Mouse (Mus musculus) MEL (cell line): ENCODE results near the gene Rab3a. TPM values are rescaled to one million over a fixed set of nuclear protein-coding genes. Genes with fewer than 3 reads are reported as not detected.
A peak's percentile ranks its signal among the peaks of the same experiment; 100 is the strongest.

Source experiments
- DNase-seq: peaks from one replicate; pipeline ENCODE4 v3.0.0; 2011; ENCODE audit warnings: low read depth, low spot score
- H3K27ac ChIP-seq: 2 replicates; pipeline ENCODE4 v1.5.1; 2012; ENCODE audit warnings: low read depth, mild to moderate bottlenecking, control low read depth, low read length, moderate library complexity; ENCODE audit not compliant: control insufficient read depth
- H3K27me3 ChIP-seq, 2 experiments: fragments of 150-350 bp in 1 of 2; sonication (generic) in 1 of 2; 2 replicates each; pipeline ENCODE4 v1.6.1; 2012; ENCODE audit warnings: low read length in 2 of 2, mild to moderate bottlenecking in 2 of 2, improper control_type of control experiment in 1 of 2, moderate library complexity in 1 of 2; ENCODE audit not compliant: insufficient read depth in 2 of 2, control insufficient read depth in 1 of 2
- H3K36me3 ChIP-seq, 2 experiments: 2 replicates each; pipeline ENCODE4 v1.6.1; 2012 to 2014; ENCODE audit warnings: low read length in 2 of 2, improper control_type of control experiment in 1 of 2, inconsistent platforms in 1 of 2, mild to moderate bottlenecking in 1 of 2; ENCODE audit not compliant: insufficient read depth in 2 of 2, control insufficient read depth in 1 of 2
- H3K4me1 ChIP-seq, 2 experiments: fragments of 150-350 bp in 1 of 2; sonication (generic) in 1 of 2; 2 replicates each; pipeline ENCODE4 v1.6.1; 2012; ENCODE audit warnings: low read length in 2 of 2, improper control_type of control experiment in 1 of 2, mild to moderate bottlenecking in 1 of 2; ENCODE audit not compliant: insufficient read depth in 2 of 2, control insufficient read depth in 1 of 2
- H3K4me3 ChIP-seq, 2 experiments: fragments of 150-350 bp in 1 of 2; sonication (generic) in 1 of 2; 2 replicates each; pipeline ENCODE4 v1.5.1; 2012; ENCODE audit warnings: low read depth in 2 of 2, low read length in 2 of 2, mild to moderate bottlenecking in 2 of 2, moderate library complexity in 2 of 2, control low read depth in 1 of 2, improper control_type of control experiment in 1 of 2; ENCODE audit not compliant: control insufficient read depth in 1 of 2, insufficient read depth in 1 of 2
- H3K79me2 ChIP-seq: 2 replicates; pipeline ENCODE4 v1.6.1; 2012; ENCODE audit warnings: mild to moderate bottlenecking, low read length, moderate library complexity; ENCODE audit not compliant: control insufficient read depth, poor library complexity, insufficient read depth
- H3K9ac ChIP-seq: 2 replicates; pipeline ENCODE4 v1.6.1; 2012; ENCODE audit warnings: low read depth, mild to moderate bottlenecking, control low read depth, low read length, moderate library complexity; ENCODE audit not compliant: control insufficient read depth, poor library complexity, severe bottlenecking
- H3K9me3 ChIP-seq: fragments of 150-350 bp; sonication (generic); replicated peaks from 2 replicates; pipeline ENCODE4 v1.6.1; 2012; ENCODE audit warnings: mild to moderate bottlenecking, low read length, improper control_type of control experiment, moderate library complexity; ENCODE audit not compliant: insufficient read depth
- BHLHE40 ChIP-seq: IDR thresholded peaks from 2 replicates; pipeline ENCODE4 v1.6.1; 2012; ENCODE audit warnings: low read depth, mild to moderate bottlenecking, inconsistent platforms, low read length, improper control_type of control experiment, borderline replicate concordance
- CHD1 ChIP-seq: IDR thresholded peaks from 2 replicates; pipeline ENCODE4 v1.6.1; 2012; ENCODE audit warnings: low read depth, mild to moderate bottlenecking, inconsistent platforms, low read length, improper control_type of control experiment
- CHD2 ChIP-seq: IDR thresholded peaks from 2 replicates; pipeline ENCODE4 v1.6.1; 2011; ENCODE audit warnings: low read length, improper control_type of control experiment
- CTCF ChIP-seq, 3 experiments: IDR thresholded peaks in 2 of 3; conservative IDR thresholded peaks in 1 of 3; 2 replicates each; pipeline ENCODE4 v1.5.1; 2011 to 2012; ENCODE audit warnings: low read length in 3 of 3, low read depth in 2 of 3, mild to moderate bottlenecking in 2 of 3, improper control_type of control experiment in 1 of 3, inconsistent platforms in 1 of 3, mixed read lengths in 1 of 3, moderate library complexity in 1 of 3; ENCODE audit not compliant: control insufficient read depth in 1 of 3, insufficient read depth in 1 of 3, poor library complexity in 1 of 3, severe bottlenecking in 1 of 3
- E2F4 ChIP-seq: IDR thresholded peaks from 2 replicates; pipeline ENCODE4 v1.6.1; 2011; ENCODE audit warnings: low read depth, low read length, improper control_type of control experiment, borderline replicate concordance
- ETS1 ChIP-seq: IDR thresholded peaks from 2 replicates; pipeline ENCODE4 v1.6.1; 2012; ENCODE audit warnings: low read depth, mild to moderate bottlenecking, inconsistent platforms, low read length, improper control_type of control experiment, moderate library complexity
- GABPA ChIP-seq: IDR thresholded peaks from 2 replicates; pipeline ENCODE4 v1.6.1; 2012; ENCODE audit warnings: low read depth, mild to moderate bottlenecking, inconsistent platforms, low read length, improper control_type of control experiment, moderate library complexity
- HCFC1 ChIP-seq: IDR thresholded peaks from 2 replicates; pipeline ENCODE4 v1.6.1; 2012; ENCODE audit warnings: low read depth, mild to moderate bottlenecking, inconsistent platforms, low read length, improper control_type of control experiment, moderate library complexity
- MAFK ChIP-seq: IDR thresholded peaks from 2 replicates; pipeline ENCODE4 v1.6.1; 2011; ENCODE audit warnings: low read depth, mild to moderate bottlenecking, low read length, improper control_type of control experiment, borderline replicate concordance
- MAZ ChIP-seq: IDR thresholded peaks from 2 replicates; pipeline ENCODE4 v1.6.1; 2012; ENCODE audit warnings: low read depth, mild to moderate bottlenecking, inconsistent platforms, low read length, improper control_type of control experiment
- MEF2A ChIP-seq: IDR thresholded peaks from 2 replicates; pipeline ENCODE4 v1.6.1; 2014; ENCODE audit warnings: low read depth, mild to moderate bottlenecking, inconsistent platforms, low read length, improper control_type of control experiment; ENCODE audit not compliant: poor library complexity, insufficient replicate concordance, severe bottlenecking; ENCODE audit errors: extremely low read depth
- MXI1 ChIP-seq: IDR thresholded peaks from 2 replicates; pipeline ENCODE4 v1.6.1; 2011; ENCODE audit warnings: mild to moderate bottlenecking, low read depth, low read length, improper control_type of control experiment
- MYB ChIP-seq: IDR thresholded peaks from 2 replicates; pipeline ENCODE4 v1.6.1; 2011; ENCODE audit warnings: mild to moderate bottlenecking, low read depth, low read length, improper control_type of control experiment
- MYC ChIP-seq: IDR thresholded peaks from 2 replicates; pipeline ENCODE4 v1.6.1; 2011; ENCODE audit warnings: low read depth, mild to moderate bottlenecking, low read length, improper control_type of control experiment, moderate library complexity
- NELFE ChIP-seq: IDR thresholded peaks from 2 replicates; pipeline ENCODE4 v1.6.1; 2011; ENCODE audit warnings: low read depth, low read length, improper control_type of control experiment
- NRF1 ChIP-seq: IDR thresholded peaks from 2 replicates; pipeline ENCODE4 v1.6.1; 2014; ENCODE audit warnings: low read depth, mild to moderate bottlenecking, inconsistent platforms, low read length, improper control_type of control experiment, moderate library complexity; ENCODE audit not compliant: poor library complexity, insufficient read depth, severe bottlenecking
- POLR2A ChIP-seq, 2 experiments: IDR thresholded peaks; 2 replicates each; pipeline ENCODE4 v1.6.1; 2011 to 2012; ENCODE audit warnings: low read length in 2 of 2, mild to moderate bottlenecking in 2 of 2, control low read depth in 1 of 2, improper control_type of control experiment in 1 of 2, low read depth in 1 of 2, moderate library complexity in 1 of 2; ENCODE audit not compliant: control insufficient read depth in 1 of 2, insufficient read depth in 1 of 2, poor library complexity in 1 of 2
- POLR2AphosphoS2 ChIP-seq: IDR thresholded peaks from 2 replicates; pipeline ENCODE4 v1.6.1; 2011; ENCODE audit warnings: low read length, improper control_type of control experiment
- POLR2AphosphoS5 ChIP-seq: IDR thresholded peaks from 2 replicates; pipeline ENCODE4 v1.6.1; 2012; ENCODE audit warnings: low read depth, borderline replicate concordance, mild to moderate bottlenecking, inconsistent platforms, low read length, moderate library complexity, mixed read lengths
- RAD21 ChIP-seq: IDR thresholded peaks from 2 replicates; pipeline ENCODE4 v1.6.1; 2011; ENCODE audit warnings: mild to moderate bottlenecking, low read depth, low read length, improper control_type of control experiment
- RCOR1 ChIP-seq: IDR thresholded peaks from 2 replicates; pipeline ENCODE4 v1.6.1; 2012; ENCODE audit warnings: low read depth, mild to moderate bottlenecking, inconsistent platforms, low read length, improper control_type of control experiment
- SMC3 ChIP-seq: IDR thresholded peaks from 2 replicates; pipeline ENCODE4 v1.6.1; 2011; ENCODE audit warnings: low read depth, low read length, improper control_type of control experiment
- TBP ChIP-seq: IDR thresholded peaks from 2 replicates; pipeline ENCODE4 v1.8.0; 2011; ENCODE audit warnings: low read depth, low read length, improper control_type of control experiment
- TCF12 ChIP-seq: IDR thresholded peaks from 2 replicates; pipeline ENCODE4 v1.6.1; 2014; ENCODE audit warnings: low read depth, mild to moderate bottlenecking, inconsistent platforms, low read length, improper control_type of control experiment, moderate library complexity
- UBTF ChIP-seq: IDR thresholded peaks from 2 replicates; pipeline ENCODE4 v1.6.1; 2012; ENCODE audit warnings: low read depth, mild to moderate bottlenecking, inconsistent platforms, low read length, improper control_type of control experiment, moderate library complexity, borderline replicate concordance; ENCODE audit not compliant: insufficient read depth
- USF1 ChIP-seq: IDR thresholded peaks from 2 replicates; pipeline ENCODE4 v1.6.1; 2014; ENCODE audit warnings: low read depth, mild to moderate bottlenecking, inconsistent platforms, low read length, improper control_type of control experiment, moderate library complexity
- USF2 ChIP-seq, 2 experiments: IDR thresholded peaks; 2 replicates each; pipeline ENCODE4 v1.6.1; 2011 to 2012; ENCODE audit warnings: improper control_type of control experiment in 2 of 2, low read length in 2 of 2, borderline replicate concordance in 1 of 2, inconsistent platforms in 1 of 2, low read depth in 1 of 2, mild to moderate bottlenecking in 1 of 2; ENCODE audit not compliant: insufficient read depth in 1 of 2
- ZC3H11A ChIP-seq: IDR thresholded peaks from 2 replicates; pipeline ENCODE4 v1.6.1; 2012; ENCODE audit warnings: low read depth, mild to moderate bottlenecking, inconsistent platforms, low read length, improper control_type of control experiment
- ZKSCAN1 ChIP-seq: IDR thresholded peaks from 2 replicates; pipeline ENCODE4 v1.6.1; 2012; ENCODE audit warnings: low read depth, mild to moderate bottlenecking, inconsistent platforms, low read length, improper control_type of control experiment, moderate library complexity
- ZMIZ1 ChIP-seq: IDR thresholded peaks from 2 replicates; pipeline ENCODE4 v1.6.1; 2012; ENCODE audit warnings: low read depth, mild to moderate bottlenecking, inconsistent platforms, low read length, improper control_type of control experiment, moderate library complexity
- polyA plus RNA-seq, 2 experiments: library from polyadenylated mRNA; stranded (reverse) in 1 of 2; unstranded in 1 of 2; fragments of >175 nt in 1 of 2; fragments of >200 nt in 1 of 2; gene quantifications; 2 replicates each; pipeline versions ENCODE4 v1.2.1 to v1.2.4; 2012; ENCODE audit warnings: low replicate concordance in 2 of 2, low read depth in 1 of 2; ENCODE audit not compliant: insufficient read length in 2 of 2, insufficient read depth in 1 of 2, missing spikeins in 1 of 2
- total RNA-seq: library from RNA; depleted of rRNA; stranded (reverse); fragments of 300-350 nt; gene quantifications from 2 replicates; pipeline ENCODE4 v1.2.3, GENCODE M21; 2012

Rab3a gene
- total and polyA plus RNA-seq, 3 experiments = 1.8 to 5.6 TPM; not detected in 1

GRCm38 (mm10) chr8:70760775-70761406 lies 6.4 kb downstream of the Rab3a start, which contains the start of gene Mpv17l2 (continued):
- TF ChIP-seq ZMIZ1 = no peak
- TF ChIP-seq MAZ = no peak
- TF ChIP-seq ETS1 = no peak
- no peak for TF ChIP-seq CTCF (IDR thresholded peaks at IDR 0.05 in 2 of 3, conservative IDR thresholded peaks at IDR 0.05 in 1 of 3; ENCODE audit: control insufficient read depth in 1 of 3, insufficient read depth in 1 of 3, low read depth in 2 of 3, low read length in 3 of 3, poor library complexity in 1 of 3, severe bottlenecking in 1 of 3)
- TF ChIP-seq MEF2A = no peak
- TF ChIP-seq RAD21 = no peak
- no peak for TF ChIP-seq SMC3
- no peak for TF ChIP-seq ZKSCAN1
- peak; percentile 62; the same call in 1 of the 2 replicates for TF ChIP-seq TBP
- no peak for TF ChIP-seq MYB
- no peak for TF ChIP-seq ZC3H11A
- no peak for TF ChIP-seq BHLHE40
- TF ChIP-seq RCOR1 = no peak
- TF ChIP-seq NELFE = peak; percentile 59
- no peak for TF ChIP-seq E2F4
- peak; percentile 26; the same call in 1 of the 2 replicates for TF ChIP-seq TCF12
- peak; percentile 32; the same call in 1 of the 2 replicates for TF ChIP-seq MXI1
- TF ChIP-seq, all 39 proteins: peak for 12

- peak overlapping the region; percentile 83 for H3K27ac ChIP-seq
- H3K27me3 ChIP-seq = no peaks in the 10 kb centered on the region
- H3K36me3 ChIP-seq = peaks cover 0 to 23% of the 10 kb centered on the region in 2 experiments; a peak in 2 of 4 replicates
- no peaks in the 10 kb centered on the region for H3K9me3 ChIP-seq
- H3K9ac ChIP-seq = peak overlapping the region; percentile 83; the same call in 1 of the 2 replicates
- peaks cover 11% of the 10 kb centered on the region for H3K79me2 ChIP-seq
- peaks cover 12 to 34% of the 10 kb centered on the region in 2 experiments for H3K4me1 ChIP-seq
- no peak overlapping the region for H3K4me3 ChIP-seq
- DNase-seq = peak; percentile 81
- TF ChIP-seq USF2 (IDR thresholded peaks at IDR 0.05; ENCODE audit: borderline replicate concordance in 1 of 2, insufficient read depth in 1 of 2, low read depth in 1 of 2, low read length in 2 of 2) (no peak), POLR2AphosphoS5 (no peak), NELFE (peak; percentile 35; the same call in 1 of the 2 replicates), NRF1 (peak; percentile 22; the same call in 1 of the 2 replicates), CHD2 (no peak; the same call in 1 of the 2 replicates), TBP (no peak), MAFK (no peak), MAZ (0 out of 2 replicates have a peak, but pooled peaks have one; percentile 50), BHLHE40 (no peak), MYC (no peak), CHD1 (no peak), RAD21 (no peak), HCFC1 (no peak), USF1 (no peak), ZMIZ1 (peak; percentile 40; the same call in 1 of the 2 replicates), CTCF (IDR thresholded peaks at IDR 0.05 in 2 of 3, conservative IDR thresholded peaks at IDR 0.05 in 1 of 3; ENCODE audit: control insufficient read depth in 1 of 3, insufficient read depth in 1 of 3, low read depth in 2 of 3, low read length in 3 of 3, poor library complexity in 1 of 3, severe bottlenecking in 1 of 3) (no peak), UBTF (no peak), SMC3 (no peak), GABPA (no peak), TCF12 (0 out of 2 replicates have a peak, but pooled peaks have one; percentile 14), MEF2A (no peak), POLR2A (IDR thresholded peaks at IDR 0.05; ENCODE audit: control insufficient read depth in 1 of 2, insufficient read depth in 1 of 2, low read depth in 1 of 2, low read length in 2 of 2, poor library complexity in 1 of 2) (peak in 1 of 2 experiments; percentile 40; a peak in 1 of 4 replicates), E2F4 (no peak), POLR2AphosphoS2 (no peak)
Measured at GRCm38 (mm10) chr8:70762118-70762517, 7.6 kb downstream of the Rab3a start.
